Mouse (Mus musculus) B cell, adult 2 months (primary cell): ENCODE measurements around the gene Tspan1.

Source experiments
- DNase-seq, 2 experiments: peaks; one replicate each; pipeline ENCODE4 v3.0.0; 2022

Gene Tspan1

GRCm38 (mm10) chr4:116167404-116167803, at the start of gene Tspan1:
TSS of gene Tspan1 (minus strand) at chr4:116167601.
- DNase-seq: peak; percentile 30 to 55

GRCm38 (mm10) chr4:116217046-116217445, 49.6 kb upstream of the Tspan1 start:
- no peak for DNase-seq

GRCm38 (mm10) chr4:116215895-116216605, 48.6 kb upstream of the Tspan1 start:
- no peak for DNase-seq

GRCm38 (mm10) chr4:116208891-116209290, 41.5 kb upstream of the Tspan1 start:
- DNase-seq: no peak

- no peak for DNase-seq
These were observed 39.1 kb upstream of the Tspan1 start for GRCm38 (mm10) chr4:116206531-116206930.

- no peak for DNase-seq
These were observed 37.0 kb upstream of the Tspan1 start for GRCm38 (mm10) chr4:116204422-116204821.

- no peak for DNase-seq
These were observed 31.0 kb upstream of the Tspan1 start for GRCm38 (mm10) chr4:116198422-116198821.

GRCm38 (mm10) chr4:116193583-116194383, 26.4 kb upstream of the Tspan1 start:
- no peak for DNase-seq

- no peak for DNase-seq
These were observed 25.0 kb upstream of the Tspan1 start for GRCm38 (mm10) chr4:116192286-116192835.

GRCm38 (mm10) chr4:116185083-116185482, 17.7 kb upstream of the Tspan1 start:
- DNase-seq: peak in 1 of 2 experiments; percentile 13

GRCm38 (mm10) chr4:116182745-116183144, 15.3 kb upstream of the Tspan1 start:
- DNase-seq: no peak

- no peak for DNase-seq
These were observed 14.7 kb upstream of the Tspan1 start for GRCm38 (mm10) chr4:116182079-116182478.

GRCm38 (mm10) chr4:116177140-116177539, 9.7 kb upstream of the Tspan1 start:
- peak; percentile 39 to 42 for DNase-seq

GRCm38 (mm10) chr4:116176543-116176988, 9.2 kb upstream of the Tspan1 start:
- peak; percentile 31 to 35 for DNase-seq

GRCm38 (mm10) chr4:116175711-116176542, 8.5 kb upstream of the Tspan1 start:
- DNase-seq: peak in 1 of 2 experiments; percentile 14

- DNase-seq: no peak
These were observed 7.7 kb upstream of the Tspan1 start for GRCm38 (mm10) chr4:116175136-116175535.

GRCm38 (mm10) chr4:116174466-116175116, 7.2 kb upstream of the Tspan1 start:
- DNase-seq: no peak

GRCm38 (mm10) chr4:116173752-116174151, 6.4 kb upstream of the Tspan1 start:
- DNase-seq: no peak

GRCm38 (mm10) chr4:116173072-116173471, 5.7 kb upstream of the Tspan1 start, which contains the start of the genes 1700042G07Rik and Gm49337:
TSS of gene 1700042G07Rik (plus strand) at chr4:116173372.
TSS of gene Gm49337 (plus strand) at chr4:116173384.
- no peak for DNase-seq

- DNase-seq: no peak
These were observed 1.9 kb upstream of the Tspan1 start for GRCm38 (mm10) chr4:116169353-116169672.

GRCm38 (mm10) chr4:116168617-116169352, 1.4 kb upstream of the Tspan1 start:
- peak; percentile 79 to 80 for DNase-seq
